Mouse (Mus musculus) bone marrow, adult 2 months (tissue): Measurements from ENCODE around the gene Naxe.

Experiments
- CTCF ChIP-seq: fragments of 200-500 bp; IDR thresholded peaks from 2 replicates; pipeline ENCODE4 v1.5.1; 2011; ENCODE audit warnings: low read length, control low read depth; ENCODE audit not compliant: control insufficient read depth, insufficient read depth
- POLR2A ChIP-seq: fragments of 200-500 bp; IDR thresholded peaks from 2 replicates; pipeline ENCODE4 v1.6.1; 2011; ENCODE audit warnings: low read depth, mild to moderate bottlenecking, control low read depth, low read length, borderline replicate concordance; ENCODE audit not compliant: control insufficient read depth

GRCm38 (mm10) chr3:88106126-88106525 is 47.8 kb upstream of the Naxe start:
- TF ChIP-seq CTCF, result no peak
- TF ChIP-seq POLR2A, result no peak
